Mouse (Mus musculus) G1E (cell line): ENCODE measurements at regions not wholly inside any gene's neighbourhood (a gene's known extent, or its start where the extent isn't known, plus 50 kb on each side); places are given as distances from the start of the nearest gene placed in this dataset.

Experiments used
- ATAC-seq: 2 replicates; pipeline ENCODE4 v1.8.0; 2016; ENCODE audit warnings: mild to moderate bottlenecking; ENCODE audit not compliant: insufficient number of reproducible peaks, poor library complexity, low FRiP score, severe bottlenecking; ENCODE audit errors: extremely low read depth
- DNase-seq: peaks from one replicate; pipeline ENCODE4 v3.0.0; 2012; ENCODE audit warnings: low spot score
- H3K27me3 ChIP-seq: 2 replicates; pipeline ENCODE4 v1.6.1; 2012; ENCODE audit warnings: mild to moderate bottlenecking, low read length, inconsistent platforms; ENCODE audit not compliant: insufficient read depth
- H3K36me3 ChIP-seq: replicated peaks from 2 replicates; pipeline ENCODE3; 2012; ENCODE audit warnings: mild to moderate bottlenecking, inconsistent platforms
- H3K4me1 ChIP-seq: 2 replicates; pipeline ENCODE4 v1.6.1; 2012; ENCODE audit warnings: low read depth, low read length, inconsistent platforms, mixed read lengths; ENCODE audit not compliant: insufficient read depth
- H3K4me3 ChIP-seq: 2 replicates; pipeline ENCODE4 v1.5.1; 2012; ENCODE audit warnings: low read depth, mild to moderate bottlenecking, inconsistent platforms, low read length, moderate library complexity, mixed read lengths
- H3K9me3 ChIP-seq: replicated peaks from 2 replicates; pipeline ENCODE4 v1.6.1; 2012; ENCODE audit warnings: inconsistent platforms
- CTCF ChIP-seq: IDR thresholded peaks from 2 replicates; pipeline ENCODE4 v1.5.1; 2012; ENCODE audit warnings: low read depth, low read length, inconsistent platforms, mixed read lengths
- GATA1 ChIP-seq: IDR thresholded peaks from 2 replicates; pipeline ENCODE4 v1.6.1; 2012; ENCODE audit warnings: borderline replicate concordance, low read length, inconsistent platforms, mixed read lengths
- GATA2 ChIP-seq: IDR thresholded peaks from 2 replicates; pipeline ENCODE4 v1.6.1; 2012; ENCODE audit warnings: low read depth, low read length, inconsistent platforms, borderline replicate concordance
- POLR2AphosphoS5 ChIP-seq: IDR thresholded peaks from 2 replicates; pipeline ENCODE4 v1.6.1; 2012; ENCODE audit warnings: low read depth, low read length, inconsistent platforms; ENCODE audit not compliant: insufficient replicate concordance
- TAL1 ChIP-seq: conservative IDR thresholded peaks from 2 replicates; pipeline ENCODE4 v1.6.1; 2012; ENCODE audit warnings: low read depth, low read length, inconsistent platforms, mixed read lengths

DNA sequence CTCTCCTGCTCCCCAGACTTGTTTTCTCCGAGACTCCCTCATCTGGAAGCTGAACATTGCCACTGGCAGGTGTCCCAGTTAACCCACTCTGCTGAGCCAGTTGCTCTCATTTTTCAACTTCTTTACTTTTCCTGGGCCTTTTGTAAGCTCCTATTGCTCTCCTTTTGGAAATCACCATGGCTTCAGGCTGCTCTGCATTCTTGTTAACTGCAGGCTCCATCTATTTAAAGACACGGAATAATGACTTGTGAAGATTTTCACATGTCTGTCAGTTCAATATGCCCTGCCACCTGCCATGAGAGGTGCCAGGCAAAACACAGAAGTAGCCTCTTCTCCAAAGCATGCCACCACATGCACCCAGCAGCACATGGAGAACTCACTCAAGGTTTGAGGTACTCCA, 1009.9 kb downstream of the Car8 start:
- ATAC-seq (no peak), DNase-seq (no peak)
- no peak overlapping the region for H3K4me3 ChIP-seq
- TF ChIP-seq TAL1 (no peak), CTCF (no peak), GATA2 (no peak), POLR2AphosphoS5 (no peak)
- H3K9me3 ChIP-seq, result no peaks in the 10 kb centered on the region
- no peaks in the 10 kb centered on the region for H3K27me3 ChIP-seq
- H3K36me3 ChIP-seq, result no peaks in the 10 kb centered on the region
- H3K4me1 ChIP-seq, result no peaks in the 10 kb centered on the region

DNA sequence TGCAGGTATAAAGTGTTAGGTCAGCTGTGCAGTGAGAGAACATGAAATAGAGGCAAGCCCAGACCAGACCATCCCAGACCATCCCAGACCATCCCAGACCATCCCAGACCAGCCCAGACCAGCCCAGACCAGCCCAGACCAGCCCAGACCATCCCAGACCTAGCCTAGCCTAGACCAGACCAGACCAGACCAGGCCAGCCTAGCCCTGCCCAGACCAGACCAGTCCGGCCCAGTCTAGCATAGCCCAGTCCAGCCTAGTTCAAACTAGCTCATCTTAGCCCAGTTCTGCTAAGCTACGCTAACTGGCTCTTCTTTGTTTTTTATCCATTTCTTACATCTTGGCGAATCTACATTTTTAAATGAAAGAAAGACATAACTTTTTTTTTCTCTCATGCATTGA, 1015.9 kb downstream of the Car8 start:
- Histone ChIP-seq H3K4me1 (no peaks in the 10 kb centered on the region), H3K36me3 (no peaks in the 10 kb centered on the region), H3K27me3 (no peaks in the 10 kb centered on the region), H3K9me3 (no peaks in the 10 kb centered on the region), H3K4me3 (no peak overlapping the region)
- ATAC-seq (no peak), DNase-seq (no peak)
- TF ChIP-seq TAL1 (no peak), GATA1 (no peak), POLR2AphosphoS5 (no peak), CTCF (no peak), GATA2 (no peak)

DNA sequence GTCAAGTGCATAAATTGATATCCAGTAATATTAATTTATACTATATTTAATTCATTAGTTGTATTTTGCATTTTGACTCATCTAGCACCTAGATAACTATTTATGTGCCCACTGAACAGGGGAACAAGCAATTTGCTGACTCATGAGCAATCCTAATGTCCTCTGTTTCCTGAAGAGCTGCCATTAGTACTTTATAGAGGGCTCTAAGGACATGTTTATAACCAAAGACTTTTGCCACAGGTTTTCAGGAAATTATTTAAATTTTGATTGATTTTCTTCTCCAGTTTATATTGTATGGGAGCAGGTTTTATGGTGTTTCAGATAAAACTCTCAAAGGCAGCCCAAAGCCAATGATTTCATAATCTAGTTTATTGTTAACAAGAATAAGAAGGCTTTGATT, 1018.4 kb downstream of the Car8 start:
- DNase-seq, result no peak

DNA sequence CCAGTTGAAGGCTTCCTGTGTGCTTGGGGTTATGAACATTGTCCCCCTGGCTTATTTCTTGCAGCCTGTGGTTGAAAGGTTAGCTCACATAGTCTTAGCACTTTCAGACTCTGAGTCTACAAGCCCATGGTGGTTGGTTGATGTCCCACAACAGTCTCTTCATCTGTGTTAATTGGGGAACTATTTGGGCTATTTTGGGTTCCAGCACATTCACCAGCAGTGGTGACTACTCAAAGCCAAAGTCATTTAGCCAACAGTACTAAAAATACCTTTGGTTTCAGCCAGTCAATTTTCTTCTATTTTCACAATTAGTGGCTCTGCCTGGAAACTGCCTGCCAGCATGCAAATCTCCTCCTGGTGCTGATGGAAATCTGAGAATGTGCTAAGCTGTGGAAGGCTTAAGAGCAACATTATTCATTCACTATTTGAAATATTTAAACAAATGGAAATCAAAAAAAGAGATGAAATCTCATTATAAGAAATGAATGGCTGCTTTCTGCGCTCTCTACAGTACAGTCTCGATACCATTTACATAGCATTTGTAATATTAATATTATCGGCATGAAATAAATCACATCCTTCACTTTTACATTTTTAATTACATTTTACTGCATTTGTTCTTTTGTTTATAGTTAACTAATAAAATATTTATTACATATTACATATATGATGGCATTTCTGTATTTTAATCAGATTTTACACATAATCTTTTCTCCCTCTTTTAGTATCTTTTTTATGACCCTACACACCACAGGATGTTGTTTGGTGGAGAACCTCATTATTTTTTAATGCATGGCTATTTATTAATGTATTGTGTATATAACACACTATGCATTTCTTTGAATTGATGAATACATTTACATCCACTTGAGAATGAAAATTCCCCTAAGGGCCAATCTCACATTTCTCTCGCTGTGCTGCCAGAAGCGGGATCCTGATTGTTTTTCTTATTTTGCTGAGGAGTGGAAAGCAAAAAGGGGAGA, 1023.5 kb downstream of the Car8 start:
- DNase-seq (no peak), ATAC-seq (no peak)
- no peaks in the 10 kb centered on the region for H3K4me1 ChIP-seq
- TF ChIP-seq GATA1, result no peak
- no peak for TF ChIP-seq TAL1
- TF ChIP-seq POLR2AphosphoS5, result no peak
- TF ChIP-seq GATA2, result no peak
- TF ChIP-seq CTCF, result no peak
- no peak overlapping the region for H3K4me3 ChIP-seq
- H3K9me3 ChIP-seq, result no peaks in the 10 kb centered on the region
- no peaks in the 10 kb centered on the region for H3K27me3 ChIP-seq
- H3K36me3 ChIP-seq, result no peaks in the 10 kb centered on the region

More for the DNA sequence above, 1018.4 kb downstream of the Car8 start:
- no peak for ATAC-seq
- TF ChIP-seq TAL1, result no peak
- no peak for TF ChIP-seq GATA2
- TF ChIP-seq CTCF, result no peak
- no peak for TF ChIP-seq POLR2AphosphoS5
- TF ChIP-seq GATA1, result no peak
- Histone ChIP-seq H3K4me3 (no peak overlapping the region), H3K36me3 (no peaks in the 10 kb centered on the region), H3K27me3 (no peaks in the 10 kb centered on the region), H3K9me3 (no peaks in the 10 kb centered on the region), H3K4me1 (no peaks in the 10 kb centered on the region)

DNA sequence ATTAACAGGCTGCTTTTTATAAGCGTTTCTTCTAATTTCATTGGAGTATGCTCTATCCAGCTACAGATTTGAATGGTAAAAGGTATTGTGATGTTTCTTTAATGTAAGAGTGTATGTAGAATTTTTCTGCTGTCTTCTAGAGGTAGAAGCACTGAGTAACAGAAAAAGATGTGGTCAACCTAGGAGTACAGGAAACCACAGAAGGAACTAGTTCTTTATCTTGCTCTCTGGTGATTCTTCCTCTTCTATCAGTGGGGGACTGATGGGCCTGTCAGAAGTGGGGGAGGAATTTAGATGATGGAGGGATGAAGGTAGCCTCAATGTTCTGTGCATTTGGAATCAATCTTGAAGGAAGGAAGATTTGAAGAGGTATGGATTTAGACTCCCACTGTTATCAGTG, 1031.9 kb downstream of the Car8 start:
- Histone ChIP-seq H3K36me3 (no peaks in the 10 kb centered on the region), H3K4me3 (no peak overlapping the region), H3K9me3 (no peaks in the 10 kb centered on the region), H3K4me1 (no peaks in the 10 kb centered on the region), H3K27me3 (no peaks in the 10 kb centered on the region)
- TF ChIP-seq GATA1, result no peak
- no peak for TF ChIP-seq CTCF
- TF ChIP-seq POLR2AphosphoS5, result no peak
- TF ChIP-seq TAL1, result no peak
- TF ChIP-seq GATA2, result no peak
- ATAC-seq (no peak), DNase-seq (no peak)

DNA sequence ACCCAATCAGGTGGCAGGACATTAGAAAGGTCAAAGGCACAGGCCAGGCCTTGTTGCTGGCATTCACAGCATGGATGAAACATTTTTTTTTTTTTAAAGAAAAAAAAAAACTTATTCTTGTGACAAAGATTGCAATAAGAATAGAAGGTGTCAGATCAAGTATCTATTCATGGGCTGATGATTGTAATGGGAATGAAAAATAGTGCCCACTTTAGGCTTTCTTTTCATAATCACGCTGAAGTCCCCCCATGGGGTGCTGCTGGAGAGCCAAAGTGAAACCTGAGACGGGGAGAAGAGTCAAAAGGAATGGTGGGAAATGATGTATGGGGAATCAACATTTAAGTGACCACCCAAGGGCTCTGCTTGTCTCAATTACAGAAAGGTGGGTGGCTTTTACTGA, 1037.0 kb downstream of the Car8 start:
- H3K4me1 ChIP-seq, result no peaks in the 10 kb centered on the region
- no peak for ATAC-seq
- no peaks in the 10 kb centered on the region for H3K27me3 ChIP-seq
- H3K36me3 ChIP-seq, result no peaks in the 10 kb centered on the region
- no peak overlapping the region for H3K4me3 ChIP-seq
- no peaks in the 10 kb centered on the region for H3K9me3 ChIP-seq
- TF ChIP-seq TAL1 (no peak), GATA2 (no peak), GATA1 (no peak), POLR2AphosphoS5 (no peak), CTCF (no peak)
- DNase-seq, result no peak
